Mouse (Mus musculus) midbrain, embryonic 14.5 days (tissue): ENCODE measurements around the gene Ccna2. TPM values are rescaled to one million over a fixed set of nuclear protein-coding genes. Genes with fewer than 3 reads are reported as not detected.

Experiments
- ATAC-seq: fragments of 200-750 bp; cut with Nextera tagmentation; 2 replicates; pipeline ENCODE4 v1.8.0; 2017; ENCODE audit warnings: moderate number of reproducible peaks, moderate library complexity; ENCODE audit not compliant: low FRiP score, low TSS enrichment
- DNase-seq: peaks from one replicate; pipeline ENCODE4 v3.0.0-alpha.2; 2015
- H3K27ac ChIP-seq: fragments of 300-500 bp; sonication (generic); replicated peaks from 2 replicates; pipeline ENCODE4 v1.5.1; 2014; ENCODE audit warnings: mild to moderate bottlenecking, low read depth, low read length, moderate library complexity
- H3K27me3 ChIP-seq: fragments of 300-500 bp; sonication (generic); 2 replicates; pipeline ENCODE4 v1.6.1; 2014; ENCODE audit warnings: low read length, control low read depth, mixed read lengths; ENCODE audit not compliant: control insufficient read depth, insufficient read depth
- H3K36me3 ChIP-seq: fragments of 300-500 bp; sonication (generic); 2 replicates; pipeline ENCODE4 v1.6.1; 2014; ENCODE audit warnings: low read length, control low read depth; ENCODE audit not compliant: control insufficient read depth, insufficient read depth
- H3K4me1 ChIP-seq: fragments of 300-500 bp; sonication (generic); 2 replicates; pipeline ENCODE4 v1.6.1; 2014; ENCODE audit warnings: mild to moderate bottlenecking, antibody characterized with exemption, low read length, control low read depth; ENCODE audit not compliant: control insufficient read depth, insufficient read depth
- H3K4me2 ChIP-seq: fragments of 300-500 bp; sonication (generic); 2 replicates; pipeline ENCODE4 v1.6.1; 2014; ENCODE audit warnings: mild to moderate bottlenecking, low read length, moderate library complexity
- H3K4me3 ChIP-seq: fragments of 300-500 bp; sonication (generic); replicated peaks from 2 replicates; pipeline ENCODE4 v1.5.1; 2014; ENCODE audit warnings: low read depth, low read length
- H3K9ac ChIP-seq: fragments of 300-500 bp; sonication (generic); replicated peaks from 2 replicates; pipeline ENCODE4 v1.6.1; 2014; ENCODE audit warnings: mild to moderate bottlenecking, low read length, moderate library complexity
- H3K9me3 ChIP-seq: fragments of 300-500 bp; sonication (generic); 2 replicates; pipeline ENCODE4 v1.6.1; 2016; ENCODE audit warnings: low read length, control low read depth, mixed read lengths; ENCODE audit not compliant: control insufficient read depth
- WGBS: fragments of 180-500 bp; shearing (Covaris S2); extraction: QIAGEN DNeasy Blood & Tissue Kit; methylation state at CpG from one replicate; pipeline ENCODE4 v1.1.7; 2014; 5-methylcytosine and 5-hydroxymethylcytosine counted together
- polyA plus RNA-seq: library from polyadenylated mRNA; unstranded; fragments of >200 nt; fragmentation: Nextera tagmentation; extraction: Ambion mirVana; gene quantifications from 2 replicates; pipeline ENCODE4 v1.2.1, GENCODE M21; 2014

Ccna2 gene
- polyA plus RNA-seq, 1 experiment from 2014 or later = 55.1 TPM

DNA sequence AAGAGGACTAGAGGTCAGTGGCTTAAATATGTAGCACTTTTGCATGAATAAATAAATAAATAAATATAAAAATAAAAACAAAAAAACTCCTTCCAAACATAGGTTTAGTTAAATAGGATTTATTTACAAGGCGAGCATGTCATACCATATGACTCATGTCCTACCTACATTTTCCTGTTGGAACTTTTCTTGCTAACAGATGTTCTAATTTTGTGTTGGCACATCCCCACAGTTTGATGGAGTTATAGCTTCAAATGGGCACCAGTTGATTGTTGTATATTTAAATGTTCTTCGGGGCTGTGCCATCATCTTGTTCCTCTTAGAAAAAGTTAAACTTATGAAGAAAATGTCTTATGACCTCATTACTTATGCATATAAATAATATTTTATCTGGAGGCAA lies 30.6 kb downstream of the Ccna2 start:
- Histone ChIP-seq H3K4me1 (no peaks in the 10 kb centered on the region), H3K36me3 (no peaks in the 10 kb centered on the region), H3K9me3 (no peaks in the 10 kb centered on the region), H3K4me2 (no peak overlapping the region), H3K27me3 (no peaks in the 10 kb centered on the region), H3K4me3 (no peak overlapping the region), H3K27ac (no peak overlapping the region), H3K9ac (no peak overlapping the region)
- WGBS = 94% methylated on average over 2 of the region's 2 CpGs
- ATAC-seq = no peak
- no peak for DNase-seq

- Histone ChIP-seq H3K4me2 (no peak overlapping the region), H3K9me3 (no peaks in the 10 kb centered on the region), H3K27me3 (no peaks in the 10 kb centered on the region), H3K9ac (no peak overlapping the region), H3K27ac (no peak overlapping the region), H3K4me1 (no peaks in the 10 kb centered on the region), H3K36me3 (no peaks in the 10 kb centered on the region), H3K4me3 (no peak overlapping the region)
- DNase-seq (no peak), ATAC-seq (no peak)
- WGBS = 73% methylated on average over 2 of the region's 2 CpGs
Observed at GRCm38 (mm10) chr3:36540756-36541155, 31.2 kb downstream of the Ccna2 start.

- Histone ChIP-seq H3K36me3 (no peaks in the 10 kb centered on the region), H3K4me3 (no peak overlapping the region), H3K9ac (no peak overlapping the region), H3K27ac (no peak overlapping the region), H3K9me3 (no peaks in the 10 kb centered on the region), H3K4me2 (no peak overlapping the region), H3K4me1 (no peaks in the 10 kb centered on the region), H3K27me3 (no peaks in the 10 kb centered on the region)
- ATAC-seq = no peak
- DNase-seq = no peak
- 90% methylated on average over 4 of the region's 4 CpGs for WGBS
Observed at GRCm38 (mm10) chr3:36537701-36538470, 34.1 kb downstream of the Ccna2 start.

DNA sequence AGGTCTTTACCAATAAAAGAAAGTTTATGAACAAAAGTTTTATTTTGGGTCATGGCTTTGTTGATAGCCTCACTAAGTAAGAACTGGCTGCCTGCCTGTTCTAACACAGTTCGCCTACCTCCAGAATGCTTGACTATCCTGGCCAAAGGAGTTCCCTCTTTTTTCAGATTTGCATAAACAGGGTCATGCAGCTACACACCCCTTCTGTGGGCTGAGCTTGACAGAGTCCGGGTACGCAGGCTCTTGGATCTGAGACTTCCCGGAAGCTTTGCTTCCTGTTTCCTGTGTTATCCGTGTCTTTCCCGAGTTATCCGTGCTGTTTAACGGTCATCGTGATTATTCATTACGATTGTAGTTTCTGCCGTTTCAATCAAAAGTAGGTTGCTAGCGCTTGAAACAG lies 35.9 kb downstream of the Ccna2 start:
- H3K4me3 ChIP-seq = no peak overlapping the region
- 91% methylated on average over 12 of the region's 12 CpGs for WGBS
- no peaks in the 10 kb centered on the region for H3K36me3 ChIP-seq
- H3K9me3 ChIP-seq = no peaks in the 10 kb centered on the region
- DNase-seq = no peak
- H3K27me3 ChIP-seq = no peaks in the 10 kb centered on the region
- no peak overlapping the region for H3K27ac ChIP-seq
- H3K9ac ChIP-seq = no peak overlapping the region
- no peak for ATAC-seq
- no peak overlapping the region for H3K4me2 ChIP-seq
- H3K4me1 ChIP-seq = no peaks in the 10 kb centered on the region

DNA sequence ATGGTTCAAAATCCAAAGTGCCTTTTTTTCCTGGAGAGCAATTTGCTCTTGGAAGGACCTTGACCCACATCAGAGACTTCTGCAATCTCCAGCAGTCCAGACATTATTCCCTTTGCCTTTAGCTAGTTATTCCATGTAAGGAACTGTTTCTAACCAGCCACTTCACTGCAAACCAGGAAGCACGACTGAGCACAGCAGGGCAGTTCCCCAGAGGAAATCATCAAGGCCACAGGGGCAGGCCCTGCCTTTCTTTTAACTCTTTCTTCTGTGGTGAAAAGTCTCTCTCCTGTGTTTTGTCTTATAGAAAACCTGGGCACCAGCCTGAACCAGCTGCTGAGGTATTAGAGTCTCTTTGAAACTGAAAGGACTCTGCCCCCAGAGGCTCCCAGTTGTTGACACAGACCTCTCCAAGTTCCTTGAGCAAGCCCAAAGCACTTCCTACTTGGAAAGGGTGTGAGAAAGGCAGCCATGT lies 38.7 kb downstream of the Ccna2 start:
- H3K36me3 ChIP-seq = no peaks in the 10 kb centered on the region
- H3K9ac ChIP-seq = no peak overlapping the region
- DNase-seq (no peak), ATAC-seq (no peak)
- WGBS = 2% methylated on average over 1 of the region's 1 CpGs
- no peak overlapping the region for H3K27ac ChIP-seq
- no peak overlapping the region for H3K4me3 ChIP-seq
- no peaks in the 10 kb centered on the region for H3K4me1 ChIP-seq
- no peaks in the 10 kb centered on the region for H3K27me3 ChIP-seq
- H3K9me3 ChIP-seq = no peaks in the 10 kb centered on the region
- H3K4me2 ChIP-seq = no peak overlapping the region

- Histone ChIP-seq H3K9ac (no peak overlapping the region), H3K9me3 (no peaks in the 10 kb centered on the region), H3K4me1 (no peaks in the 10 kb centered on the region), H3K27ac (no peak overlapping the region), H3K4me3 (no peak overlapping the region), H3K36me3 (no peaks in the 10 kb centered on the region), H3K27me3 (no peaks in the 10 kb centered on the region), H3K4me2 (no peak overlapping the region)
- 40% methylated on average over 7 of the region's 7 CpGs for WGBS
- DNase-seq (no peak), ATAC-seq (no peak)
Observed at GRCm38 (mm10) chr3:36532738-36533137, 39.2 kb downstream of the Ccna2 start.

- no peak overlapping the region for H3K4me3 ChIP-seq
Observed at GRCm38 (mm10) chr3:36531979-36532542, 39.9 kb downstream of the Ccna2 start.

DNA sequence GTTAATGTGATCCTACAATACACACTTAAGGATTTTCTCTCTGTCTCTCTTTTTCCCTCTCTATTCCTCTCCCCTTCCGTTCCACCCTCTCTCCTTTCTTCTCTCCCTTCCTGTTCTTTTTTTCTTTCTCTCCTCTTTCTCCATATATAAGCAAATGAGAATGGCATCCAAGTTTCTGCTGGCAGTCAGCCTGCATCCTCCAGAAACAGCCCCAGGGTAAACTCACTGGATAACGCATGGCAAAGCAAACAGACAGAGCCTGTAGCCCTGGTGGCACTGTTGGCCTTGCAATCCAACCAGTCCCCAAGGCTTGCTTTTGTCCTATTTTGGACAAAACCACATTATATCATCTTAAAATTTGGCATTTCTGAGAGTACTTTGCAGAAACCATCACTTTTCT lies 40.7 kb downstream of the Ccna2 start:
- H3K4me2 ChIP-seq = no peak overlapping the region
- no peaks in the 10 kb centered on the region for H3K27me3 ChIP-seq
- no peak overlapping the region for H3K27ac ChIP-seq
- peak; percentile 11 for DNase-seq
- ATAC-seq = no peak
- no peak overlapping the region for H3K9ac ChIP-seq
- no peaks in the 10 kb centered on the region for H3K36me3 ChIP-seq
- 46% methylated on average over 2 of the region's 2 CpGs for WGBS
- H3K4me1 ChIP-seq = no peaks in the 10 kb centered on the region
- no peaks in the 10 kb centered on the region for H3K9me3 ChIP-seq
- H3K4me3 ChIP-seq = no peak overlapping the region

More at GRCm38 (mm10) chr3:36531979-36532542, 39.9 kb downstream of the Ccna2 start:
- no peaks in the 10 kb centered on the region for H3K36me3 ChIP-seq
- no peaks in the 10 kb centered on the region for H3K27me3 ChIP-seq
- DNase-seq = peak; percentile 5
- peak overlapping the region; percentile 31 for H3K4me2 ChIP-seq
- no peak for ATAC-seq
- H3K27ac ChIP-seq = no peak overlapping the region
- no peaks in the 10 kb centered on the region for H3K9me3 ChIP-seq
- no peak overlapping the region for H3K9ac ChIP-seq
- no peaks in the 10 kb centered on the region for H3K4me1 ChIP-seq
- WGBS = 27% methylated on average over 18 of the region's 18 CpGs

DNA sequence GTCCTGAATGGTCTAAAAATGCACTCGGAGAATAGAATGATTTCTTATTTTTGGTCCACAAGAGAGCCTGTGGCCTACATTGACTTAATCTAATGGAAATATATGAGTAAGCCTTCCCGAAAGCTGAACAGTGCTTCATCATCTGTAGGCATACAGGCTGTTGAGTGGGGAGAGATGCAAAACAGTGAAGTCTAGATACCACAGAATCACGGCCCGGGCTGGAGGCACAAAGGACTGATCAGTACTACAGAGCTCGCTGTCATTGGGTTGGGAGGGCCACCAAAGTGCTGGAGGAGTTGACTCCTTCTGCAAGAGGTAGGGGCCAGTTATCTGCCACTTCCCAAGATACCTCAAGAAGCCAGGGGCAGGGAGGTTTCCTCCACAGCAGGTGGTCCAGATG lies 41.2 kb downstream of the Ccna2 start:
- no peaks in the 10 kb centered on the region for H3K9me3 ChIP-seq
- no peaks in the 10 kb centered on the region for H3K36me3 ChIP-seq
- no peaks in the 10 kb centered on the region for H3K27me3 ChIP-seq
- H3K4me3 ChIP-seq = no peak overlapping the region
- H3K4me2 ChIP-seq = no peak overlapping the region
- no peak for ATAC-seq
- H3K27ac ChIP-seq = no peak overlapping the region
- no peak overlapping the region for H3K9ac ChIP-seq
- DNase-seq = no peak
- 75% methylated on average over 5 of the region's 5 CpGs for WGBS
- no peaks in the 10 kb centered on the region for H3K4me1 ChIP-seq
